Mouse (Mus musculus): ENCODE results near the gene Mast2.

DNA sequence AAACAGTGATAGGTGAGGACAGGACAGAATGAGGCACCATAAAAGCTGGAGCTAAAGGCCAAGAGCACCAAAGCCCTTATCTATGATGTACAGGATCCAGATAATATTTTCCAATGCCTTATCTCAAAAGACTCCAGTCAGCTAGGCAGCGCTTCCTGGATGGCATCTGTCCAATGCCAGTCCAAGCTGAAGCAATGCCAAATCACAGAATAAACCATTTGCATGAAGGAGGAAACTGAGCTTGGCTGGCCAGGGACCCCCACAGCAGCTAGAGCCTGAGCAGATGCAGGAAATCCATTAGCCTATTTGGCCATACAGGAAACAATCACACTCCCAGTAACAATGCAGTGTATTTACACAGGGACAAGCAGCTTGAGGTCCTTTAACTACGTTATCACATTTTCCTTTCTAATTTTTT, 27.1 kb upstream of the Mast2 start:
- no peak for TF ChIP-seq CTCF (IDR thresholded peaks at IDR 0.05; ENCODE audit: low read depth)
- TF ChIP-seq EP300 (IDR thresholded peaks at IDR 0.05; ENCODE audit: low read depth), result no peak

Measured in liver, postnatal 0 days (tissue).